Mouse (Mus musculus): ENCODE measurements at regions not wholly inside any gene's neighbourhood (a gene's known extent, or its start where the extent isn't known, plus 50 kb on each side); places are given as distances from the start of the nearest gene placed in this dataset.

DNA sequence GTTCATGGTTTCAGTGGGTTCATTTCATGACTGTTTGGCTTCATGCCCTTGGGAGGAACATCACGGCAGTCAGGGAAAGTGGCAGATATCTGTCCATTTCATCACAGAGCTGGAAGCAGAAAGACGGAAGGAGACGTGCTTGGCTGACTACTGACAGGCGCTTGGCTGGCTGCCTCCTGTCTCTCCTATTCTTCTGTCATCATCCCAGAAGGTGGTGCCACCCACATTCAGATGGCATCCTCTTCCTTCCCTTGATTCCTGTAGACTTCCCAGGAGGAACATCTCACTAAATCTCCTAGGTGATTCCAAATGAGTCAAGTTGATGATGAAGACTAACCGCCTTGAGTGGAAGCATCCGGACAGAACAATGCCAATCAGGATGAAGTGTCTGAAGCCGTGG, 71.6 kb upstream of the Grin2b start:
- TF ChIP-seq CTCF (IDR thresholded peaks at IDR 0.05; ENCODE audit: low read depth, low read length) (no peak), POLR2A (IDR thresholded peaks at IDR 0.05; ENCODE audit: extremely low read depth, insufficient read depth, low read length) (no peak)

Data from liver, adult 2 months (tissue).